Mouse (Mus musculus) central nervous system, embryonic 18 days (tissue): ENCODE measurements around the gene Zfp354b. TPM values are rescaled to one million over a fixed set of nuclear protein-coding genes. Genes with fewer than 3 reads are reported as not detected.

ENCODE experiments used
- polyA plus RNA-seq: library from polyadenylated mRNA; depleted of rRNA; stranded (reverse); fragments of >200 nt; gene quantifications from 2 replicates; pipeline ENCODE4 v1.2.3, GENCODE M21; 2012; rRNA removed

Gene Zfp354b
- 3.4 and 3.8 TPM in 2 replicates for polyA plus RNA-seq

GRCm38 (mm10) chr11:50931451-50931866 lies at the start of gene Zfp354b:
Zfp354b (minus strand) TSS chr11:50931633.

GRCm38 (mm10) chr11:50966230-50966629 lies 34.8 kb upstream of the Zfp354b start, which contains the start of gene Olfr1378:
Olfr1378 (plus strand) TSS chr11:50966530.

GRCm38 (mm10) chr11:50953665-50954064 lies 22.2 kb upstream of the Zfp354b start, which contains the start of gene Prop1:
Prop1 (minus strand) TSS chr11:50953765.

GRCm38 (mm10) chr11:50943506-50943905 lies 12.1 kb upstream of the Zfp354b start, which contains the start of gene 4933414I15Rik:
4933414I15Rik (minus strand) TSS chr11:50943765.

GRCm38 (mm10) chr11:50915671-50916320 lies 15.6 kb downstream of the Zfp354b start, which contains the start of gene Zfp2:
Zfp2 (minus strand) TSS chr11:50916165.

GRCm38 (mm10) chr11:50887390-50888128 lies 43.9 kb downstream of the Zfp354b start, which contains the start of gene Zfp454:
Zfp454 (minus strand) TSS chr11:50887651.

Other genes starting within 250 kb of the Zfp354b start
- 35.9 and 38.0 TPM in 2 replicates for gene Zfp354c, start 103.9 kb downstream of the Zfp354b start, polyA plus RNA-seq
- gene Zfp879, start 90.1 kb downstream of the Zfp354b start, polyA plus RNA-seq, result 2.6 and 2.7 TPM in 2 replicates
- 0.03 and 0.05 TPM in 2 replicates for gene Grm6, start 80.9 kb downstream of the Zfp354b start, polyA plus RNA-seq
- gene Zfp454, start 44.0 kb downstream of the Zfp354b start, polyA plus RNA-seq, result 8.7 and 9.3 TPM in 2 replicates
- 25.9 and 26.2 TPM in 2 replicates for gene Zfp2, start 15.5 kb downstream of the Zfp354b start, polyA plus RNA-seq
- gene 4933414I15Rik, start 12.1 kb upstream of the Zfp354b start, polyA plus RNA-seq, result not detected in 2 replicates
- not detected in 2 replicates for gene Prop1, start 22.1 kb upstream of the Zfp354b start, polyA plus RNA-seq
- gene Olfr1378, start 34.9 kb upstream of the Zfp354b start, polyA plus RNA-seq, result not detected in 2 replicates
- gene Olfr1377, start 50.3 kb upstream of the Zfp354b start, polyA plus RNA-seq, result not detected in 2 replicates
- not detected in 2 replicates for gene Olfr51, start 72.0 kb upstream of the Zfp354b start, polyA plus RNA-seq
- gene Olfr54, start 82.6 kb upstream of the Zfp354b start, polyA plus RNA-seq, result not detected in 2 replicates
- gene Olfr1375, start 116.5 kb upstream of the Zfp354b start, polyA plus RNA-seq, result not detected in 2 replicates
- gene Zfp354a, start 127.6 kb upstream of the Zfp354b start, polyA plus RNA-seq, result 12.3 and 16.9 TPM in 2 replicates